Mouse (Mus musculus) heart, postnatal 0 days (tissue): ENCODE measurements around the gene Entpd1. TPM values are rescaled to one million over a fixed set of nuclear protein-coding genes. Genes with fewer than 3 reads are reported as not detected.

ENCODE experiments used
- ATAC-seq: fragments of 200-750 bp; cut with Nextera tagmentation; 2 replicates; pipeline ENCODE4 v1.8.0; 2017; ENCODE audit warnings: low read depth, moderate number of reproducible peaks, moderate library complexity; ENCODE audit not compliant: insufficient read depth
- DNase-seq: peaks from one replicate; pipeline ENCODE4 v3.0.0-alpha.2; 2016; ENCODE audit warnings: low spot score
- H3K27ac ChIP-seq: fragments of 300-500 bp; sonication (generic); 2 replicates; pipeline ENCODE4 v1.5.1; 2014; ENCODE audit warnings: low read depth, mild to moderate bottlenecking
- H3K27me3 ChIP-seq: fragments of 300-500 bp; sonication (generic); 2 replicates; pipeline ENCODE4 v1.6.1; 2014; ENCODE audit warnings: low read length, mixed read lengths; ENCODE audit not compliant: control insufficient read depth, insufficient read depth
- H3K36me3 ChIP-seq: fragments of 300-500 bp; sonication (generic); replicated peaks from 2 replicates; pipeline ENCODE4 v1.6.1; 2014; ENCODE audit warnings: low read length, mixed read lengths; ENCODE audit not compliant: control insufficient read depth, insufficient read depth
- H3K4me1 ChIP-seq: fragments of 300-500 bp; sonication (generic); 2 replicates; pipeline ENCODE4 v1.6.1; 2014; ENCODE audit warnings: antibody characterized with exemption; ENCODE audit not compliant: control insufficient read depth, insufficient read depth
- H3K4me2 ChIP-seq: fragments of 300-500 bp; sonication (generic); 2 replicates; pipeline ENCODE4 v1.6.1; 2014; ENCODE audit warnings: low read depth, mild to moderate bottlenecking, low read length, moderate library complexity
- H3K4me3 ChIP-seq: fragments of 300-500 bp; sonication (generic); 2 replicates; pipeline ENCODE4 v1.5.1; 2014; ENCODE audit warnings: low read depth, low read length
- H3K9ac ChIP-seq: fragments of 300-500 bp; sonication (generic); replicated peaks from 2 replicates; pipeline ENCODE4 v1.6.1; 2014; ENCODE audit warnings: low read depth, low read length, mixed read lengths
- H3K9me3 ChIP-seq: fragments of 300-500 bp; sonication (generic); replicated peaks from 2 replicates; pipeline ENCODE4 v1.6.1; 2016; ENCODE audit warnings: low read length; ENCODE audit not compliant: control insufficient read depth
- CTCF ChIP-seq: IDR thresholded peaks from 2 replicates; pipeline ENCODE4 v1.5.1; 2016; ENCODE audit warnings: antibody characterized with exemption, control low read depth, low read depth
- EP300 ChIP-seq: IDR thresholded peaks from 2 replicates; pipeline ENCODE4 v1.6.1; 2016; ENCODE audit warnings: antibody characterized with exemption, low read depth
- WGBS: fragments of 180-500 bp; shearing (Covaris S2); extraction: QIAGEN DNeasy Blood & Tissue Kit; methylation state at CpG from one replicate; pipeline ENCODE4 v1.1.7; 2014; 5-methylcytosine and 5-hydroxymethylcytosine counted together
- polyA plus RNA-seq: library from polyadenylated mRNA; unstranded; fragments of >200 nt; fragmentation: Nextera tagmentation; extraction: Ambion mirVana; gene quantifications from 2 replicates; pipeline ENCODE4 v1.2.1, GENCODE M21; 2015
- total RNA-seq: library from RNA; depleted of rRNA; stranded (reverse); fragments of >200 nt; gene quantifications from 2 replicates; pipeline ENCODE4 v1.2.3, GENCODE M21; 2014; ENCODE audit warnings: low replicate concordance

Gene Entpd1
- total and polyA plus RNA-seq, 2 experiments from 2014 or later = 10.3 to 31.7 TPM

- no peak overlapping the region for H3K27ac ChIP-seq
- H3K9ac ChIP-seq = no peak overlapping the region
- 76% methylated on average over 2 of the region's 2 CpGs for WGBS
- no peak for DNase-seq
- no peak for ATAC-seq
- no peak overlapping the region for H3K4me3 ChIP-seq
- TF ChIP-seq CTCF = no peak
- no peak for TF ChIP-seq EP300
- H3K27me3 ChIP-seq = no peaks in the 10 kb centered on the region
- H3K4me1 ChIP-seq = peaks cover 12% of the 10 kb centered on the region
- H3K36me3 ChIP-seq = peaks cover 30% of the 10 kb centered on the region
- H3K4me2 ChIP-seq = no peak overlapping the region
- no peaks in the 10 kb centered on the region for H3K9me3 ChIP-seq
Observed at GRCm38 (mm10) chr19:40580902-40581301, 31.3 kb upstream of the Entpd1 start.

- Histone ChIP-seq H3K9ac (no peak overlapping the region), H3K4me3 (no peak overlapping the region), H3K9me3 (no peaks in the 10 kb centered on the region), H3K36me3 (peaks cover 28% of the 10 kb centered on the region), H3K4me2 (no peak overlapping the region), H3K4me1 (peaks cover 12% of the 10 kb centered on the region), H3K27me3 (no peaks in the 10 kb centered on the region), H3K27ac (peak overlapping the region; percentile 26; the same call in 1 of the 2 replicates)
- 27% methylated on average over 5 of the region's 5 CpGs for WGBS
- DNase-seq (peak; percentile 51), ATAC-seq (peak; percentile 73)
- TF ChIP-seq CTCF (no peak), EP300 (0 out of 2 replicates have a peak, but pooled peaks have one; percentile 41)
Observed at GRCm38 (mm10) chr19:40581662-40582061, 30.5 kb upstream of the Entpd1 start.

- 57% methylated on average over 7 of the region's 7 CpGs for WGBS
- no peak overlapping the region for H3K9ac ChIP-seq
Observed at GRCm38 (mm10) chr19:40586908-40587307, 25.3 kb upstream of the Entpd1 start.

GRCm38 (mm10) chr19:40587491-40588292 is 24.5 kb upstream of the Entpd1 start:
- WGBS = 4% methylated on average over 30 of the region's 30 CpGs
- H3K4me2 ChIP-seq = peak overlapping the region; percentile 95
- H3K4me3 ChIP-seq = peak overlapping the region; percentile 92
- ATAC-seq = peak; percentile 28
- peak overlapping the region; percentile 34; the same call in 1 of the 2 replicates for H3K27ac ChIP-seq
- no peaks in the 10 kb centered on the region for H3K9me3 ChIP-seq
- DNase-seq = no peak
- TF ChIP-seq CTCF = no peak
- TF ChIP-seq EP300 = no peak
- no peaks in the 10 kb centered on the region for H3K36me3 ChIP-seq
- peak overlapping the region; percentile 55 for H3K9ac ChIP-seq
- no peaks in the 10 kb centered on the region for H3K27me3 ChIP-seq
- peaks cover 12% of the 10 kb centered on the region for H3K4me1 ChIP-seq

More at GRCm38 (mm10) chr19:40586908-40587307, 25.3 kb upstream of the Entpd1 start:
- ATAC-seq = no peak
- Histone ChIP-seq H3K27ac (no peak overlapping the region), H3K4me1 (peaks cover 17% of the 10 kb centered on the region), H3K4me3 (no peak overlapping the region), H3K4me2 (peak overlapping the region; percentile 95), H3K9me3 (no peaks in the 10 kb centered on the region), H3K36me3 (no peaks in the 10 kb centered on the region), H3K27me3 (no peaks in the 10 kb centered on the region)
- DNase-seq = no peak
- TF ChIP-seq CTCF = no peak
- no peak for TF ChIP-seq EP300

- H3K9me3 ChIP-seq = no peaks in the 10 kb centered on the region
- peak within 1 kb of the TSS; percentile 95 for H3K4me2 ChIP-seq
- H3K27me3 ChIP-seq = no peaks in the 10 kb centered on the region
- ATAC-seq = peak; percentile 94
- whole genome bisulfite sequencing = under 1% methylated on average over 34 of the region's 34 CpGs
- TF ChIP-seq EP300 = peak; percentile 71; the same call in 1 of the 2 replicates
- no peak for TF ChIP-seq CTCF
- peak within 1 kb of the TSS; percentile 80 for H3K27ac ChIP-seq
- peak within 1 kb of the TSS; percentile 92 for H3K4me3 ChIP-seq
- peak within 1 kb of the TSS; percentile 55 for H3K9ac ChIP-seq
- no peaks in the 10 kb centered on the region for H3K36me3 ChIP-seq
- H3K4me1 ChIP-seq = peaks cover 12% of the 10 kb centered on the region
- peak; percentile 91 for DNase-seq
Observed at GRCm38 (mm10) chr19:40588293-40588654, 23.9 kb upstream of the Entpd1 start, which contains the start of gene Aldh18a1. Gene Aldh18a1, minus strand, starts transcription at chr19:40588463.
